Mouse (Mus musculus) intestine, embryonic 14.5 days (tissue): ENCODE measurements around the gene Hspa5. TPM values are rescaled to one million over a fixed set of nuclear protein-coding genes. Genes with fewer than 3 reads are reported as not detected.
"Not testable (repeated sequence)": the region's sequence is repeated elsewhere in the genome, so short reads cannot be mapped to it uniquely, and the experiment has no call there.

ENCODE experiments used
- ATAC-seq: fragments of 200-750 bp; cut with Nextera tagmentation; replicated peaks from 2 replicates; pipeline ENCODE4 v1.8.0; 2017; ENCODE audit warnings: low read depth, moderate number of reproducible peaks, moderate TSS enrichment, moderate library complexity; ENCODE audit not compliant: low FRiP score, low TSS enrichment
- DNase-seq: peaks from one replicate; pipeline ENCODE4 v3.0.0-alpha.2; 2018; ENCODE audit warnings: low spot score
- H3K27ac ChIP-seq: fragments of 300-500 bp; sonication (generic); 2 replicates; pipeline ENCODE4 v1.5.1; 2014; ENCODE audit warnings: low read depth, mild to moderate bottlenecking, control low read depth
- H3K27me3 ChIP-seq: fragments of 300-500 bp; sonication (generic); replicated peaks from 2 replicates; pipeline ENCODE4 v1.6.1; 2014; ENCODE audit warnings: low read length, control low read depth; ENCODE audit not compliant: control insufficient read depth, insufficient read depth
- H3K36me3 ChIP-seq: fragments of 300-500 bp; sonication (generic); 2 replicates; pipeline ENCODE4 v1.6.1; 2014; ENCODE audit warnings: low read length, control low read depth; ENCODE audit not compliant: control insufficient read depth, insufficient read depth
- H3K4me1 ChIP-seq: fragments of 300-500 bp; sonication (generic); replicated peaks from 2 replicates; pipeline ENCODE4 v1.6.1; 2014; ENCODE audit warnings: low read length, control low read depth, mixed read lengths; ENCODE audit not compliant: control insufficient read depth, insufficient read depth
- H3K4me2 ChIP-seq: fragments of 300-500 bp; sonication (generic); 2 replicates; pipeline ENCODE4 v1.6.1; 2014; ENCODE audit warnings: low read length
- H3K4me3 ChIP-seq: fragments of 300-500 bp; sonication (generic); 2 replicates; pipeline ENCODE4 v1.5.1; 2014; ENCODE audit warnings: low read depth, low read length, control low read depth, mixed read lengths
- H3K9ac ChIP-seq: fragments of 300-500 bp; sonication (generic); 2 replicates; pipeline ENCODE4 v1.6.1; 2014; ENCODE audit warnings: mild to moderate bottlenecking, low read length
- H3K9me3 ChIP-seq: fragments of 300-500 bp; sonication (generic); 2 replicates; pipeline ENCODE4 v1.6.1; 2016; ENCODE audit warnings: low read length, control low read depth; ENCODE audit not compliant: control insufficient read depth
- WGBS: fragments of 180-500 bp; shearing (Covaris S2); extraction: QIAGEN DNeasy Blood & Tissue Kit; methylation state at CpG from one replicate; pipeline ENCODE4 v1.1.7; 2014; 5-methylcytosine and 5-hydroxymethylcytosine counted together
- polyA plus RNA-seq: library from polyadenylated mRNA; unstranded; fragments of >200 nt; fragmentation: Nextera tagmentation; extraction: Ambion mirVana; gene quantifications from 2 replicates; pipeline ENCODE4 v1.2.1, GENCODE M21; 2014

Hspa5 gene
- polyA plus RNA-seq, 1 experiment from 2014 or later = 861 TPM

GRCm38 (mm10) chr2:34800371-34800770 is 28.6 kb downstream of the Hspa5 start:
- no peak overlapping the region for H3K27ac ChIP-seq
- WGBS = 77% methylated on average over 7 of the region's 7 CpGs
- peaks cover 10% of the 10 kb centered on the region; the same call in 1 of the 2 replicates for H3K4me1 ChIP-seq
- peaks cover 20% of the 10 kb centered on the region; the same call in 1 of the 2 replicates for H3K36me3 ChIP-seq
- ATAC-seq (no peak), DNase-seq (no peak)
- H3K4me3 ChIP-seq = peak overlapping the region; percentile 69; the same call in 1 of the 2 replicates
- H3K4me2 ChIP-seq = peak overlapping the region; percentile 75
- no peaks in the 10 kb centered on the region for H3K27me3 ChIP-seq
- no peaks in the 10 kb centered on the region for H3K9me3 ChIP-seq
- no peak overlapping the region for H3K9ac ChIP-seq

GRCm38 (mm10) chr2:34801516-34802482 is 30.0 kb downstream of the Hspa5 start:
- ATAC-seq (peak; percentile 95), DNase-seq (peak; percentile 96)
- H3K27me3 ChIP-seq = no peaks in the 10 kb centered on the region
- no peaks in the 10 kb centered on the region for H3K9me3 ChIP-seq
- H3K4me1 ChIP-seq = peaks cover 10% of the 10 kb centered on the region; the same call in 1 of the 2 replicates
- peak overlapping the region; percentile 34; the same call in 1 of the 2 replicates for H3K4me2 ChIP-seq
- H3K4me3 ChIP-seq = peak overlapping the region; percentile 62
- peak overlapping the region; percentile 84 for H3K27ac ChIP-seq
- H3K9ac ChIP-seq = peak overlapping the region; percentile 82
- peaks cover 20% of the 10 kb centered on the region; the same call in 1 of the 2 replicates for H3K36me3 ChIP-seq
- WGBS = 7% methylated on average over 39 of the region's 39 CpGs

GRCm38 (mm10) chr2:34802565-34803245 is 30.9 kb downstream of the Hspa5 start:
- under 1% methylated on average over 20 of the region's 32 CpGs for WGBS
- H3K27me3 ChIP-seq = not testable (repeated sequence)
- ATAC-seq = peak; percentile 40

GRCm38 (mm10) chr2:34803746-34804145 is 32.0 kb downstream of the Hspa5 start:
- Histone ChIP-seq H3K27ac (no peak overlapping the region), H3K4me2 (peak overlapping the region; percentile 82), H3K9ac (0 out of 2 replicates have a peak overlapping the region, but pooled peaks have one; percentile 7), H3K4me3 (peak overlapping the region; percentile 62), H3K36me3 (peaks cover 30% of the 10 kb centered on the region), H3K4me1 (peaks cover 9% of the 10 kb centered on the region; the same call in 1 of the 2 replicates), H3K27me3 (no peaks in the 10 kb centered on the region), H3K9me3 (no peaks in the 10 kb centered on the region)
- whole genome bisulfite sequencing = 72% methylated on average over 3 of the region's 3 CpGs
- no peak for DNase-seq
- no peak for ATAC-seq

More at GRCm38 (mm10) chr2:34802565-34803245, 30.9 kb downstream of the Hspa5 start:
- Histone ChIP-seq H3K4me2 (peak overlapping the region; percentile 82), H3K9ac (peak overlapping the region; percentile 82), H3K27ac (peak overlapping the region; percentile 84), H3K36me3 (peaks cover 21% of the 10 kb centered on the region), H3K4me3 (peak overlapping the region; percentile 62)
- H3K4me1 ChIP-seq, H3K9me3 ChIP-seq, DNase-seq: not testable (repeated sequence)

GRCm38 (mm10) chr2:34804172-34804571 is 32.4 kb downstream of the Hspa5 start:
- Histone ChIP-seq H3K27ac (no peak overlapping the region), H3K27me3 (no peaks in the 10 kb centered on the region), H3K9me3 (no peaks in the 10 kb centered on the region), H3K9ac (0 out of 2 replicates have a peak overlapping the region, but pooled peaks have one; percentile 7), H3K4me1 (peaks cover 5% of the 10 kb centered on the region; the same call in 1 of the 2 replicates), H3K4me2 (no peak overlapping the region), H3K36me3 (peaks cover 34% of the 10 kb centered on the region), H3K4me3 (no peak overlapping the region)
- ATAC-seq (no peak), DNase-seq (no peak)
- WGBS = 92% methylated on average over 2 of the region's 2 CpGs

- H3K4me3 ChIP-seq = no peak overlapping the region
- H3K4me1 ChIP-seq = peaks cover 5% of the 10 kb centered on the region; the same call in 1 of the 2 replicates
- H3K4me2 ChIP-seq = no peak overlapping the region
- H3K36me3 ChIP-seq = peaks cover 36% of the 10 kb centered on the region
- H3K9me3 ChIP-seq = no peaks in the 10 kb centered on the region
- no peak for DNase-seq
- no peak for ATAC-seq
- 87% methylated on average over 1 of the region's 1 CpGs for WGBS
- no peak overlapping the region for H3K27ac ChIP-seq
- no peak overlapping the region for H3K9ac ChIP-seq
- H3K27me3 ChIP-seq = no peaks in the 10 kb centered on the region
These were observed 33.0 kb downstream of the Hspa5 start for GRCm38 (mm10) chr2:34804815-34805214.

- Histone ChIP-seq H3K4me2 (no peak overlapping the region), H3K9ac (no peak overlapping the region), H3K27me3 (no peaks in the 10 kb centered on the region), H3K9me3 (no peaks in the 10 kb centered on the region), H3K36me3 (peaks cover 40% of the 10 kb centered on the region), H3K4me3 (no peak overlapping the region), H3K27ac (no peak overlapping the region), H3K4me1 (peaks cover 5% of the 10 kb centered on the region; the same call in 1 of the 2 replicates)
- DNase-seq = no peak
- ATAC-seq = no peak
- 89% methylated on average over 10 of the region's 10 CpGs for WGBS
These were observed 33.7 kb downstream of the Hspa5 start for GRCm38 (mm10) chr2:34805364-34805950.

- DNase-seq (no peak), ATAC-seq (no peak)
- peaks cover 66% of the 10 kb centered on the region for H3K36me3 ChIP-seq
- no peaks in the 10 kb centered on the region for H3K27me3 ChIP-seq
- no peak overlapping the region for H3K27ac ChIP-seq
- H3K9me3 ChIP-seq = no peaks in the 10 kb centered on the region
- H3K4me1 ChIP-seq = peaks cover 5% of the 10 kb centered on the region; the same call in 1 of the 2 replicates
- H3K9ac ChIP-seq = no peak overlapping the region
- WGBS = 76% methylated on average over 2 of the region's 2 CpGs
- no peak overlapping the region for H3K4me3 ChIP-seq
- no peak overlapping the region for H3K4me2 ChIP-seq
These were observed 36.3 kb downstream of the Hspa5 start for GRCm38 (mm10) chr2:34808057-34808456.
